Mouse (Mus musculus) midbrain, embryonic 14.5 days (tissue): Measurements from ENCODE around the gene 4921536K21Rik. TPM values are rescaled to one million over a fixed set of nuclear protein-coding genes. Genes with fewer than 3 reads are reported as not detected.

Experiments
- ATAC-seq: fragments of 200-750 bp; cut with Nextera tagmentation; 2 replicates; pipeline ENCODE4 v1.8.0; 2017; ENCODE audit warnings: moderate number of reproducible peaks, moderate library complexity; ENCODE audit not compliant: low FRiP score, low TSS enrichment
- DNase-seq: peaks from one replicate; pipeline ENCODE4 v3.0.0-alpha.2; 2015
- H3K27ac ChIP-seq: fragments of 300-500 bp; sonication (generic); replicated peaks from 2 replicates; pipeline ENCODE4 v1.5.1; 2014; ENCODE audit warnings: mild to moderate bottlenecking, low read depth, low read length, moderate library complexity
- H3K27me3 ChIP-seq: fragments of 300-500 bp; sonication (generic); 2 replicates; pipeline ENCODE4 v1.6.1; 2014; ENCODE audit warnings: low read length, control low read depth, mixed read lengths; ENCODE audit not compliant: control insufficient read depth, insufficient read depth
- H3K36me3 ChIP-seq: fragments of 300-500 bp; sonication (generic); 2 replicates; pipeline ENCODE4 v1.6.1; 2014; ENCODE audit warnings: low read length, control low read depth; ENCODE audit not compliant: control insufficient read depth, insufficient read depth
- H3K4me1 ChIP-seq: fragments of 300-500 bp; sonication (generic); 2 replicates; pipeline ENCODE4 v1.6.1; 2014; ENCODE audit warnings: mild to moderate bottlenecking, antibody characterized with exemption, low read length, control low read depth; ENCODE audit not compliant: control insufficient read depth, insufficient read depth
- H3K4me2 ChIP-seq: fragments of 300-500 bp; sonication (generic); 2 replicates; pipeline ENCODE4 v1.6.1; 2014; ENCODE audit warnings: mild to moderate bottlenecking, low read length, moderate library complexity
- H3K4me3 ChIP-seq: fragments of 300-500 bp; sonication (generic); replicated peaks from 2 replicates; pipeline ENCODE4 v1.5.1; 2014; ENCODE audit warnings: low read depth, low read length
- H3K9ac ChIP-seq: fragments of 300-500 bp; sonication (generic); replicated peaks from 2 replicates; pipeline ENCODE4 v1.6.1; 2014; ENCODE audit warnings: mild to moderate bottlenecking, low read length, moderate library complexity
- H3K9me3 ChIP-seq: fragments of 300-500 bp; sonication (generic); 2 replicates; pipeline ENCODE4 v1.6.1; 2016; ENCODE audit warnings: low read length, control low read depth, mixed read lengths; ENCODE audit not compliant: control insufficient read depth
- WGBS: fragments of 180-500 bp; shearing (Covaris S2); extraction: QIAGEN DNeasy Blood & Tissue Kit; methylation state at CpG from one replicate; pipeline ENCODE4 v1.1.7; 2014; 5-methylcytosine and 5-hydroxymethylcytosine counted together
- polyA plus RNA-seq: library from polyadenylated mRNA; unstranded; fragments of >200 nt; fragmentation: Nextera tagmentation; extraction: Ambion mirVana; gene quantifications from 2 replicates; pipeline ENCODE4 v1.2.1, GENCODE M21; 2014

Gene 4921536K21Rik
- polyA plus RNA-seq, 1 experiment from 2014 or later = not detected

GRCm38 (mm10) chr11:3855846-3856245 lies 39.1 kb downstream of the 4921536K21Rik start:
- no peak overlapping the region for H3K9ac ChIP-seq
- H3K4me3 ChIP-seq = no peak overlapping the region
- no peaks in the 10 kb centered on the region for H3K27me3 ChIP-seq
- H3K4me1 ChIP-seq = no peaks in the 10 kb centered on the region
- WGBS = 92% methylated on average over 5 of the region's 5 CpGs
- no peak for ATAC-seq
- H3K4me2 ChIP-seq = no peak overlapping the region
- no peaks in the 10 kb centered on the region for H3K36me3 ChIP-seq
- H3K9me3 ChIP-seq = no peaks in the 10 kb centered on the region
- DNase-seq = no peak
- H3K27ac ChIP-seq = no peak overlapping the region

GRCm38 (mm10) chr11:3854156-3854555 lies 40.7 kb downstream of the 4921536K21Rik start:
- H3K4me3 ChIP-seq = no peak overlapping the region
- peak overlapping the region; percentile 28; the same call in 1 of the 2 replicates for H3K27ac ChIP-seq
- no peak overlapping the region for H3K4me2 ChIP-seq
- H3K9me3 ChIP-seq = no peaks in the 10 kb centered on the region
- no peaks in the 10 kb centered on the region for H3K36me3 ChIP-seq
- no peak overlapping the region for H3K9ac ChIP-seq
- no peak for ATAC-seq
- no peaks in the 10 kb centered on the region for H3K4me1 ChIP-seq
- no peaks in the 10 kb centered on the region for H3K27me3 ChIP-seq
- DNase-seq = no peak
- 92% methylated on average over 3 of the region's 3 CpGs for WGBS

DNA sequence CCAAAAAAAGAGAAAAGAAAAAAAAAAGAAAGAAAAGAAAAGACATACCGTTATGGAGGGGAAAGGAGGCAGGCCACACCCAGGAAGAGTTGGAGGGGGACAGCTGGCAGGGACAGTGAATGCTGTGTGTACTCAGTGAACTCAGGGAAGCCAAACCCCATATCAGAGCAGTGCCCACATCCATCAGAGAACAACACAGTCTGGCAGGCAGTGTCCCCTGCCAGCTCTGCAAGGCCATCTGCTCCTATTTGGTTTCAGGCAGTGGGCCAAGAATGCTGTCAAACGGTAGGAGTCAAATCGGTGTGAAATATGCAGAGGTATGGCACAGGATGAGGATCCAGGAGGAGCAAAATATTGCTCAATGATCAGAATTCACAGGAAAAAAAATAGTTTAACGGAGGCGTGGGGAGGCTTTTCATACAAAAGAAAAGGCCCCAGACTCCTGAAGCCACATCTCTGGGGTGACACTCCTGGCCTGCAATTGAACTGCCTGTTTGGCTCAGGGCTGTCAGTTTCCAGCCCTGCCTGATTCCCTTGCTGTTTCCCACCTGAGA lies 41.3 kb downstream of the 4921536K21Rik start:
- Histone ChIP-seq H3K27ac (peak overlapping the region; percentile 28), H3K27me3 (no peaks in the 10 kb centered on the region), H3K4me1 (no peaks in the 10 kb centered on the region), H3K4me3 (no peak overlapping the region), H3K36me3 (no peaks in the 10 kb centered on the region), H3K9ac (no peak overlapping the region), H3K9me3 (no peaks in the 10 kb centered on the region), H3K4me2 (no peak overlapping the region)
- ATAC-seq (peak; percentile 40; the same call in 1 of the 2 replicates), DNase-seq (peak; percentile 68)
- WGBS = 63% methylated on average over 5 of the region's 5 CpGs

GRCm38 (mm10) chr11:3853031-3853430 lies 41.9 kb downstream of the 4921536K21Rik start:
- Histone ChIP-seq H3K9ac (no peak overlapping the region), H3K4me3 (no peak overlapping the region), H3K27me3 (no peaks in the 10 kb centered on the region), H3K9me3 (no peaks in the 10 kb centered on the region), H3K27ac (peak overlapping the region; percentile 45; the same call in 1 of the 2 replicates), H3K4me2 (no peak overlapping the region), H3K36me3 (no peaks in the 10 kb centered on the region), H3K4me1 (no peaks in the 10 kb centered on the region)
- ATAC-seq (no peak), DNase-seq (no peak)
- WGBS = 94% methylated on average over 10 of the region's 10 CpGs

- DNase-seq = no peak
- WGBS = 83% methylated on average over 4 of the region's 4 CpGs
- no peak overlapping the region for H3K4me2 ChIP-seq
- H3K36me3 ChIP-seq = no peaks in the 10 kb centered on the region
- no peak for ATAC-seq
- no peaks in the 10 kb centered on the region for H3K4me1 ChIP-seq
- no peaks in the 10 kb centered on the region for H3K9me3 ChIP-seq
- H3K27ac ChIP-seq = no peak overlapping the region
- no peak overlapping the region for H3K4me3 ChIP-seq
- H3K9ac ChIP-seq = no peak overlapping the region
- H3K27me3 ChIP-seq = no peaks in the 10 kb centered on the region
Observed at GRCm38 (mm10) chr11:3851872-3852271, 43.0 kb downstream of the 4921536K21Rik start.

DNA sequence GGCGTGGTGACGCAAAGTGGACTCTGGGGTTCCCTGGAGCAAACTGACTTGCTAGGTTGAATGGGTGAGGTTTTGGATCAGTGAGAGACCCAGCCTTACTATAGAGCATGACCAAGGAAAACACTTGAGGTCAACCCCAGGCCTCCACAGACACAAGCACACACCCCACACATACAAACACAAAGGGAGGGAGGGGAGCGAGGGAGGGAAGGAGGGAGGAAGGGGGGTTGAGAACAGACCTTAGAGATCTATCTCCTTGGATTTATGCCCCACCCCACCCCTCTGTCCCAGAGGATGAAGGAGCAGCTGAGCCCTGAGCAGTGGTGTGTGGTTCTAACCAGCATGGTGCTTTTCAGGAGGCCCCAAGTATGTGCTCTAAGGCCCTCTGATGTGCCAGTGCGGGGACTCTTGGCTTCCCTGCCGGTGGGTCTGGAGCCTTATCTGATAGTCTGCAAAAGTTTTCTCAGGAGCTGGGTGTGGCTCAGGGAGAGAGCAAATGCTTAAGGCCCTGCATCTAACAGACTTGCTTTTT lies 44.1 kb downstream of the 4921536K21Rik start:
- Histone ChIP-seq H3K9ac (no peak overlapping the region), H3K4me1 (no peaks in the 10 kb centered on the region), H3K27me3 (no peaks in the 10 kb centered on the region), H3K36me3 (no peaks in the 10 kb centered on the region), H3K9me3 (no peaks in the 10 kb centered on the region), H3K4me2 (no peak overlapping the region), H3K27ac (no peak overlapping the region), H3K4me3 (no peak overlapping the region)
- 77% methylated on average over 5 of the region's 5 CpGs for WGBS
- ATAC-seq (no peak), DNase-seq (no peak)

DNA sequence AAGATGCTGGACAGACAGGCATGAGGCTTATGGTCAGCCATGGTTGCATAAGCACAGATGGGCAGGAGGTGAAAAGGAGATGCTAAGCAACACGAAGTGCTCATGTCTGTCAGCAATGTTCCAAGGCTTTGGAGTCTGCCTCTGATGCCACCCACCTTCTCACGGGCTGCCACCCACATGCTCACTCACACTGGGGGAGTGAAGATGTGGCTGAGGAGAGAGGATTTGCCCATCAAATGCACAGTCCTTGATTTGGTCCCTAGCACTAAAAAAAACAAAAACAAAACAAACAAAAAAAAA lies 44.6 kb downstream of the 4921536K21Rik start:
- Histone ChIP-seq H3K4me3 (no peak overlapping the region), H3K9me3 (no peaks in the 10 kb centered on the region), H3K4me1 (no peaks in the 10 kb centered on the region), H3K27me3 (no peaks in the 10 kb centered on the region), H3K4me2 (no peak overlapping the region), H3K27ac (no peak overlapping the region), H3K9ac (no peak overlapping the region), H3K36me3 (no peaks in the 10 kb centered on the region)
- DNase-seq (no peak), ATAC-seq (no peak)
- whole genome bisulfite sequencing = 72% methylated on average over 2 of the region's 2 CpGs

DNA sequence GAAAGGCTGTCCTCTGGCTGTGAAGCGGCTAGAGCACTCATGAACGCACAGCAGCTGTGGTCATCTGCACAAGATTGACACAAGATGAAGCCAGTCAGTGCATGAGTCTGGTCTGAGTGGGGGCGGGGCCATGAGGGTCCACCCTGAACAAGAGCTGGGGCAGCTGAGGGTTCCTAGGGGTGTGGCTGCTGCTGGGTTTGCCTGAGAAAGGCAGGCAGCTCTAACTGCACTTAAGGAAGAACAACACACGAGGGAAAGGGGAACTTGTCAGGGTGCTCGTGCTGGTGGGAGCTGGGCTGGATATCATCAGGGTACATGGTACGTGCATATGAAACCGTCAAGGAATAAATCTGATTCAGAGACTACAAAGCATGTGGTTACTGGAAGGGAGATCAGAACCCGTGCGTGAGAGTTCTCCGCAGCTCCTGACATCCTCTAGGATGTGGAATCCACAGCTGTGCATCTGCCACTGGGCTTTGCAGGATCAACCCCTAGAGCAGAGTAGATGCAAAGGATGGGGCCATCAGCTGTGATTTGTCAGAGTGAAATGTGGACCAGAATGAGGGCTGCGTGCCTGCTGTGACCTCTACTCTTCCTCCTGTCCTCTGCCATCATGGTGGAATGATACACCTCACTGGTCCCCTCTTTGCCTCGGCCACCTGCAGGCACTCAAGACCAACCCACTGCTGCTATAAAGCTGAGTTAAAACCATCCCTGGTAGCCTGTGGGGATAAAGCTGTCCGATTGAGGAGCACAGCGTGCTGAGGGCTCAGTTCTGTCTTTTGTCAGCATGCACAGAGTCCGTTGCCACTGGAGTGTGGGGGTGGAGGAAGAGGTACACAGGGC lies 45.2 kb downstream of the 4921536K21Rik start:
- no peak overlapping the region for H3K27ac ChIP-seq
- no peaks in the 10 kb centered on the region for H3K9me3 ChIP-seq
- H3K4me1 ChIP-seq = no peaks in the 10 kb centered on the region
- DNase-seq (no peak), ATAC-seq (no peak)
- 77% methylated on average over 15 of the region's 15 CpGs for WGBS
- H3K9ac ChIP-seq = no peak overlapping the region
- no peak overlapping the region for H3K4me3 ChIP-seq
- H3K4me2 ChIP-seq = no peak overlapping the region
- no peaks in the 10 kb centered on the region for H3K36me3 ChIP-seq
- no peaks in the 10 kb centered on the region for H3K27me3 ChIP-seq

- DNase-seq (no peak), ATAC-seq (no peak)
- Histone ChIP-seq H3K27me3 (no peaks in the 10 kb centered on the region), H3K4me1 (no peaks in the 10 kb centered on the region), H3K4me2 (no peak overlapping the region), H3K36me3 (no peaks in the 10 kb centered on the region), H3K4me3 (no peak overlapping the region), H3K9me3 (no peaks in the 10 kb centered on the region), H3K9ac (no peak overlapping the region), H3K27ac (no peak overlapping the region)
- 61% methylated on average over 2 of the region's 2 CpGs for WGBS
Observed at GRCm38 (mm10) chr11:3846351-3846750, 48.5 kb downstream of the 4921536K21Rik start.
